Mouse (Mus musculus) left cerebral cortex, postnatal 10 days (tissue): ENCODE measurements around the gene Krtap29-1. TPM values are rescaled to one million over a fixed set of nuclear protein-coding genes. Genes with fewer than 3 reads are reported as not detected.

Experiments
- DNase-seq, 2 experiments: peaks; one replicate each; pipeline ENCODE4 v3.0.0; 2021 to 2022; ENCODE audit warnings: low spot score in 2 of 2, mixed read lengths in 1 of 2; ENCODE audit errors: extremely low spot score in 1 of 2
- intact Hi-C: fragments of 180-260 bp; cut with DNase I; formaldehyde crosslinking; loops from one replicate; pipeline ENCODE4 v1.15.1; 2025
- total RNA-seq, 2 experiments: library from RNA; stranded (reverse); gene quantifications; 2 replicates each; pipeline ENCODE4 v1.2.3; 2021

Gene Krtap29-1
- total RNA-seq, 2 experiments from 2014 or later: not detected

GRCm38 (mm10) chr11:99982731-99983130 lies 3.9 kb upstream of the Krtap29-1 start:
- intact Hi-C loops: no loop called here
- no peak for DNase-seq

GRCm38 (mm10) chr11:99965961-99966360 lies 12.9 kb downstream of the Krtap29-1 start:
- DNase-seq: no peak

GRCm38 (mm10) chr11:99964213-99964612 lies 14.6 kb downstream of the Krtap29-1 start:
- no peak for DNase-seq
- intact Hi-C loops: loop anchor here (10.0 kb wide), 1 partner anchor 269 kb away; the partner anchor contains the start of gene Gm14190

More at GRCm38 (mm10) chr11:99965961-99966360, 12.9 kb downstream of the Krtap29-1 start:
- intact Hi-C loops: loop anchor here (10.0 kb wide), 1 partner anchor 271 kb away; the partner anchor contains the start of gene Gm14190

- DNase-seq: no peak
- intact Hi-C loops: no loop called here
Measured at GRCm38 (mm10) chr11:99948175-99948574, 30.7 kb downstream of the Krtap29-1 start, which contains the start of gene Krtap9-5. Gene Krtap9-5 (plus strand): TSS chr11:99948475.

GRCm38 (mm10) chr11:99937751-99938264 lies 41.0 kb downstream of the Krtap29-1 start:
- DNase-seq: no peak
- intact Hi-C loops: no loop called here

GRCm38 (mm10) chr11:99935991-99936390 lies 42.9 kb downstream of the Krtap29-1 start, which contains the start of gene Krtap31-2:
Gene Krtap31-2 (plus strand): TSS chr11:99936291.
- intact Hi-C loops: no loop called here
- no peak for DNase-seq

Other genes with a start within 250 kb of the Krtap29-1 start
- gene Gm14180, start 244.8 kb downstream of the Krtap29-1 start, total RNA-seq: not detected
- gene Gm11595, start 206.1 kb downstream of the Krtap29-1 start, total RNA-seq: not detected
- gene Krtap4-8, start 198.3 kb downstream of the Krtap29-1 start, total RNA-seq: not detected
- gene Krtap4-9, start 193.9 kb downstream of the Krtap29-1 start, total RNA-seq: not detected
- gene Gm11596, start 185.6 kb downstream of the Krtap29-1 start, total RNA-seq: not detected
- not detected for gene Gm11569, start 180.1 kb downstream of the Krtap29-1 start, total RNA-seq
- gene Gm11554, start 174.6 kb downstream of the Krtap29-1 start, total RNA-seq: not detected
- gene Krtap4-13, start 169.2 kb downstream of the Krtap29-1 start, total RNA-seq: not detected
- not detected for gene Gm11564, start 163.4 kb downstream of the Krtap29-1 start, total RNA-seq
- gene 2300003K06Rik, start 141.0 kb downstream of the Krtap29-1 start, total RNA-seq: not detected
- not detected for gene Krtap4-16, start 127.4 kb downstream of the Krtap29-1 start, total RNA-seq
- not detected for gene Gm11568, start 121.1 kb downstream of the Krtap29-1 start, total RNA-seq
- not detected for gene Gm11559, start 114.6 kb downstream of the Krtap29-1 start, total RNA-seq
- gene Krtap9-1, start 105.7 kb downstream of the Krtap29-1 start, total RNA-seq: not detected
- not detected for gene Gm11567, start 99.9 kb downstream of the Krtap29-1 start, total RNA-seq
- gene Krtap31-1, start 71.1 kb downstream of the Krtap29-1 start, total RNA-seq: not detected
- not detected for gene Gm11565, start 64.3 kb downstream of the Krtap29-1 start, total RNA-seq
- not detected for gene Krtap31-2, start 42.8 kb downstream of the Krtap29-1 start, total RNA-seq
- not detected for gene Krtap9-5, start 30.6 kb downstream of the Krtap29-1 start, total RNA-seq
- not detected for gene Krtap16-1, start 7.5 kb upstream of the Krtap29-1 start, total RNA-seq
- gene Krtap17-1, start 14.9 kb upstream of the Krtap29-1 start, total RNA-seq: not detected
- not detected for gene Krt33a, start 37.2 kb upstream of the Krtap29-1 start, total RNA-seq
- gene Krt33b, start 50.8 kb upstream of the Krtap29-1 start, total RNA-seq: not detected
- not detected for gene Krt34, start 62.5 kb upstream of the Krtap29-1 start, total RNA-seq
- gene Krt31, start 71.5 kb upstream of the Krtap29-1 start, total RNA-seq: not detected
- gene Krt32, start 109.2 kb upstream of the Krtap29-1 start, total RNA-seq: not detected
- not detected for gene Krt35, start 117.2 kb upstream of the Krtap29-1 start, total RNA-seq
- gene Krt36, start 126.6 kb upstream of the Krtap29-1 start, total RNA-seq: not detected
- not detected for gene Krt13, start 142.5 kb upstream of the Krtap29-1 start, total RNA-seq
- gene Krt15, start 156.9 kb upstream of the Krtap29-1 start, total RNA-seq: not detected
- gene Krt19, start 169.6 kb upstream of the Krtap29-1 start, total RNA-seq: 1 to 10 TPM in 1 of 2 experiments, under 1 TPM in 1; 0.73 to 1.1 TPM
- 1 to 10 TPM; 1.7 to 2.2 TPM for gene Krt9, start 214.2 kb upstream of the Krtap29-1 start, total RNA-seq
- gene Krt14, start 228.5 kb upstream of the Krtap29-1 start, total RNA-seq: not detected